Mouse (Mus musculus) spleen, adult 12 weeks (tissue): Measurements from ENCODE around the gene Mrgprb2.

Source experiments
- DNase-seq: peaks from one replicate; pipeline ENCODE4 v3.0.0; 2022; ENCODE audit warnings: low spot score

Gene Mrgprb2

GRCm38 (mm10) chr7:48557986-48558385 is at the start of gene Mrgprb2:
Mrgprb2 (minus strand) TSS chr7:48558086.
- no peak for DNase-seq
